Mouse (Mus musculus) liver, embryonic 14.5 days (tissue): ENCODE measurements around the gene Cacna1a.

Source experiments
- CTCF ChIP-seq: IDR thresholded peaks from 2 replicates; pipeline ENCODE4 v1.5.1; 2016; ENCODE audit warnings: antibody characterized with exemption, low read depth, control low read depth
- EP300 ChIP-seq: IDR thresholded peaks from 2 replicates; pipeline ENCODE4 v1.6.1; 2016; ENCODE audit warnings: antibody characterized with exemption, low read depth

DNA sequence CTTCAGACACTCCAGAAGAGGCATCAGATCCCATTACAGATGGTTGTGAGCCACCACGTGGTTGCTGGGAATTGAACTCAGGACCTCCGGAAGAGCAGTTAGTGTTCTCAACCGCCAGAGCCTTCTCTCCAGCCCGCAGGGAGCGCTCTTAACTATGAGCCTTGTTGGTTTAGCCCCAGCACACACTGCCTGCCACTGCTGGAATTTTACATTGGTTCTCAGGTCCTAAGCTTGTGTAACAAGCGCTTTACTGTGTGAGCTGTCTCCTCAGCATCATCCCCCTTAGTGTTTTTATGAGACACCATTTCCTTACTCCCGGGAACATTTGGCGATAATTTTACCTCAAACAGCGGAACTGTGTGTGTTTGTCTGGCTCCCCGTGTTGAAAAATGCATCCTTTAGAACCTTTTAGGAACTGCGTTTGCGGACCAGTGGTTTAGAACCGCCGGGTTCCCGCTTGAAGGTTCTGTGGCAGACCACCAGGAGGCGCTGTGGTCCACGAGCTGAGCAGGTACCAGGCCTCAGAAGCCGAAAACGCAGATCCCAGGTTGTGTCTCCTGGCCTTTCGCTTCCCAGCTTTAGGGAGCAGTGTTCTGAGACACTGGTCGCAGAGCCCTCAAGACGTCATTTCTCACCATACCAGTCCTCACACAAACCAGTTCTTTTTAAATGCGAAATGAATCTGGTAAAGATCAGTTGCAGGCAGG, 24.7 kb upstream of the Cacna1a start:
- no peak for TF ChIP-seq EP300
- TF ChIP-seq CTCF: peak; percentile 93
